Mouse (Mus musculus): ENCODE measurements at regions not wholly inside any gene's neighbourhood (a gene's known extent, or its start where the extent isn't known, plus 50 kb on each side); places are given as distances from the start of the nearest gene placed in this dataset.
"Not testable (repeated sequence)": the region's sequence is repeated elsewhere in the genome, so short reads cannot be mapped to it uniquely, and the experiment has no call there.

DNA sequence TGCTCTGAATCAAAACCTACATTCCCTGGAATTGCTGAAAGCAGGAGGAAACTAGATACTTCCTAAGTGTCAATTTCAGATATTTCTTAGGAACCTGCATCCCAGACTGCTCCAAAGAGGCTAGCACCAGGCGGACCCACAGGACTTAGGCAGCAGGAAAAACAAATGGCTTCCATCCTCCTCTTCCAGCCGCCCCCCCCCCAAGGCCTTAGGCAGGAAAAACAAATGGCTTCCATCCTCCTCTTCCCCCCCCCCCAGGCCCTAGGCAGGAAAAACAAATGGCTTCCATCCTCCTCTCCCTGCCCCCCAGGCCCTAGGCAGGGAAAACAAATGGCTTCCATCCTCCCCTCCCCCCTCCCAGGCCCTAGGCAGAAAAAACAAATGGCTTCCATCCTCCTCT, 64.5 kb upstream of the Nap1l2 start:
- no peak for DNase-seq (ENCODE audit: low read depth)

DNA sequence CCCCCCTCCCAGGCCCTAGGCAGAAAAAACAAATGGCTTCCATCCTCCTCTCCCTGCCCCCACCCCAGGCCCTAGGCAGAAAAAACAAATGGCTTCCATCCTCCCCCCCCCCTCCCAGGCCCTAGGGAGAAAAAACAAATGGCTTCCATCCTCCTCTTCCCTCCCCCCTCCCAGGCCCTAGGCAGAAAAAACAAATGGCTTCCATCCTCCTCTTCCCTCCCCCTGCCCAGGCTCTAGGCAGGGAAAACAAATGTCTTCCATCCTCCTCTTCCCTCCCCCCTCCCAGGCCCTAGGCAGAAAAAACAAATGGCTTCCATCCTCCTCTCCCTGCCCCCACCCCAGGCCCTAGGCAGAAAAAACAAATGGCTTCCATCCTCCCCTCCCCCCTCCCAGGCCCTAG, 65.0 kb upstream of the Nap1l2 start:
- DNase-seq (ENCODE audit: low read depth) = not testable (repeated sequence)

DNA sequence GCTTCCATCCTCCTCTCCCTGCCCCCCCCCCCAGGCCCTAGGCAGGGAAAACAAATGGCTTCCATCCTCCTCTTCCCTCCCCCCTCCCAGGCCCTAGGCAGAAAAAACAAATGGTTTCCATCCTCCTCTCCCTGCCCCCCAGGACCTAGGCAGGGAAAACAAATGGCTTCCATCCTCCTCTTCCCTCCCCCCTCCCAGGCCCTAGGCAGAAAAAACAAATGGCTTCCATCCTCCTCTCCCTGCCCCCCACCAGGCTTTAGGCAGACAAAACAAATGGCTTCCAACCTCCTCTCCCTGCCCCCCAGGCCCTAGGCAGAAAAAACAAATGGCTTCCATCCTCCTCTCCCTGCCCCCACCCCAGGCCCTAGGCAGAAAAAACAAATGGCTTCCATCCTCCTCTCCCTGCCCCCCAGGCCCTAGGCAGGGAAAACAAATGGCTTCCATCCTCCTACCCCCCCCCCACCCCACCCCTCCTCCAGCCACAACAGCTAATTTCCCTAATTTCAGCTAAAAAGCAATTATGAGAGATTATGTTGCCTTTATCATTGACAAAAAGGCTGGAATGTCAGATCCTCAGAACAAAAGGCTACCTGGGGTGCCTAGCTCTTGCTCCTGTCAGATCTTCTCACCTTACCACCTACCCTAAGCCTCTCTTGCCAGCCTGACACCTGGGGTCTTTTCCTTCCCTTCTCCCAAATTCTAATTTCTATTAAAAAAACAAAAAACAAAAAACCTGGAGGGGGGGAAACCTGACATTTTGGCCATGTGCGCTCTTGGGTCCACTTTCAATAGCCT, 65.8 kb upstream of the Nap1l2 start:
- DNase-seq (ENCODE audit: low read depth) = not testable (repeated sequence)

DNA sequence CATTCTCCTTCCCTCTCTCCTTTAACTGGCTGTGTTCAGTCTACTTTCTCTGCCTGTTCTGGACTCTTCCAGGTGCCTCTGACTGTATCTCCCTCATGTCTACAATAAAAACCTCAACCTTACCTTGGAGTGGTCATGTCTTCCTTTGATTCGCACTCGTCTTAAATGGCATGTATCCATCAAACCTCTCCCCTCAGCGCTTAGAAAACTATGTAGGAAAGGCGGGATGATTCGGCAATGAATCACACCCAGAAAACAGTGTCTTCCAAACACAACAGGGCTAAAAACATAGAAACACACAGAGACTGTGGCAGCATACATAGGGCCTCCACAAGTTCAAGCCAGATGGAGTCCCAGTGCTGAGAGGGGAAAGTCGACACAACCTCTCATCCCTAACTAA, 66.4 kb upstream of the Nap1l2 start:
- DNase-seq (ENCODE audit: low read depth) = no peak

DNA sequence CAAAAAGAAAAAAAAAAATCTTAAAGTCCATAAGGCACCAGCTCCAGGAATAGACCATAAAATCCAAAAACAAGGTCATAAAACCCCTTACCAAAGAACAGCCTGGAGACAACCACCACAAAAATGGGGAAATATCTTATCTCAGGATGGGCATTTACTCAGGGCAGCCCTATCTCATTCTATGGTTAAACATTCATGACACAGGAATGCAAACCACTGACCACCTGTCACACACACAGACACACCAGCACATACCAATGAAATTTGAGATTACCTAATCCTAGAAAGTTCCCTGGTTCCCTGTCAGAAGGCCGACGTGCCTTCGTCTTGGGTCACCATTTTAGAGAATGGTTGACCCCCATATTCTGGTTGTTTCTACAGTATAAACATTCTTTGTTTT, 66.3 kb upstream of the Cdx4 start:
- no peak for DNase-seq (ENCODE audit: low read depth)

DNA sequence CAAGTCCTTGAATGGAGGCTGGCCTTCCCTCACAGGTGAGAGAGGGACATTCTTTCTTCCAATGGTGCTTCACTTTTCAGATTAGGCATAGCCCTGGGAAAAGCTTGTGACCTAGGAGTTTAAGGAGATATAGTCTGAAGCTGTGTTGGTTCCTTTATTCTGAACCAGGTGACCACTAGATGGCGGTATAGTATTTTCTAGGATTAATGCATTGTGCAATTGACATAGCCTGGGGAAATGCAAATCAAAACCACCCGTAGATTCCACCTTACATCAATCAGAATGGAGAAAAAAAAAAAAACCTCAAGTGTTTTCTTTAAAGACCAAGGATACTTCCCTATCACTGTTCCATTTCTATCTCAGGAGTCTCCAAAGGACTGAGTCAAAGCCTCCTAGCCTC, 61.3 kb upstream of the Cdx4 start:
- DNase-seq (ENCODE audit: low read depth) = peak; percentile 44
